Mouse (Mus musculus): Measurements from ENCODE around the gene Fbxo6. TPM values are rescaled to one million over a fixed set of nuclear protein-coding genes. Genes with fewer than 3 reads are reported as not detected.

Gene Fbxo6
- polyA plus RNA-seq, 1 experiment from 2014 or later, result 17.1 TPM

- Histone ChIP-seq H3K4me3 (peak overlapping the region; percentile 18), H3K9me3 (no peaks in the 10 kb centered on the region), H3K9ac (replicated peaks) (no peak overlapping the region; the same call in 1 of the 2 replicates), H3K27me3 (peaks cover 89% of the 10 kb centered on the region), H3K4me1 (peaks cover 18% of the 10 kb centered on the region), H3K27ac (replicated peaks) (peak overlapping the region; percentile 79), H3K36me3 (no peaks in the 10 kb centered on the region), H3K4me2 (replicated peaks) (peak overlapping the region; percentile 46)
- under 1% methylated on average over 30 of the region's 30 CpGs for WGBS
- peak; percentile 66 for ATAC-seq (ENCODE audit: low FRiP score, low read depth)
These were observed 22.0 kb upstream of the Fbxo6 start for GRCm38 (mm10) chr4:148173811-148174494.

DNA sequence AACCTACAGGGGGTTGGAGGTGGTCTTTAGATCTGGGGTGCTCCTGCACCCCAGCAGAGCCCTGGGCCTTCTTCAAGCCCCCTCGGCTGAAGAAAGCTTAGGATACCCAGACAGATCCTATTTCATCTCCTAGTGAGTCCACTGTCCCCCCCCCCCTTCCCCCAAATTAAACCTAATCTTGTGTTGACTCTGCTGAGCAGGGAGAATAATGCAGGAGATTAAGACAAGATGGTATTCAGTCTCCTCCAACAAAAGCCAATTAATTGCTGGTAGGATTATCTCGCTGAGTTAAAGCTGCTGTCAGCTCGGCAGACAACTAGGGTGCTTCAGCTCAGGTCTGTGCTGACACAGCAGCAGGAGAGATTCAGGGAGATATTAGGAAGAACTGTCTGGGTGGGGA is 19.3 kb upstream of the Fbxo6 start:
- 4% methylated on average over 3 of the region's 3 CpGs for WGBS
- Histone ChIP-seq H3K4me1 (peaks cover 26% of the 10 kb centered on the region), H3K27ac (replicated peaks) (no peak overlapping the region; the same call in 1 of the 2 replicates), H3K9me3 (no peaks in the 10 kb centered on the region), H3K27me3 (peaks cover 86% of the 10 kb centered on the region), H3K36me3 (no peaks in the 10 kb centered on the region), H3K9ac (replicated peaks) (no peak overlapping the region), H3K4me2 (replicated peaks) (no peak overlapping the region), H3K4me3 (no peak overlapping the region)
- no peak for ATAC-seq (ENCODE audit: low FRiP score, low read depth)

GRCm38 (mm10) chr4:148170842-148171241 is 18.9 kb upstream of the Fbxo6 start:
- 0% methylated on average over 2 of the region's 2 CpGs for WGBS
- no peaks in the 10 kb centered on the region for H3K36me3 ChIP-seq
- H3K4me1 ChIP-seq, result peaks cover 30% of the 10 kb centered on the region
- peaks cover 86% of the 10 kb centered on the region for H3K27me3 ChIP-seq
- no peaks in the 10 kb centered on the region for H3K9me3 ChIP-seq
- ATAC-seq (ENCODE audit: low FRiP score, low read depth), result no peak
- H3K9ac ChIP-seq (replicated peaks), result no peak overlapping the region
- no peak overlapping the region for H3K4me2 ChIP-seq (replicated peaks)
- H3K27ac ChIP-seq (replicated peaks), result no peak overlapping the region; the same call in 1 of the 2 replicates
- no peak overlapping the region for H3K4me3 ChIP-seq

- Histone ChIP-seq H3K36me3 (no peaks in the 10 kb centered on the region), H3K9ac (replicated peaks) (no peak overlapping the region), H3K4me1 (peaks cover 31% of the 10 kb centered on the region), H3K4me3 (no peak overlapping the region), H3K4me2 (replicated peaks) (no peak overlapping the region), H3K27me3 (peaks cover 86% of the 10 kb centered on the region), H3K27ac (replicated peaks) (no peak overlapping the region), H3K9me3 (no peaks in the 10 kb centered on the region)
- no peak for ATAC-seq (ENCODE audit: low FRiP score, low read depth)
- WGBS, result 15% methylated on average over 15 of the region's 15 CpGs
These were observed 17.6 kb upstream of the Fbxo6 start for GRCm38 (mm10) chr4:148169586-148169985.

GRCm38 (mm10) chr4:148168287-148168686 is 16.3 kb upstream of the Fbxo6 start:
- no peak for ATAC-seq (ENCODE audit: low FRiP score, low read depth)
- H3K4me1 ChIP-seq, result peaks cover 31% of the 10 kb centered on the region
- no peaks in the 10 kb centered on the region for H3K36me3 ChIP-seq
- WGBS, result 27% methylated on average over 7 of the region's 7 CpGs
- no peaks in the 10 kb centered on the region for H3K9me3 ChIP-seq
- H3K9ac ChIP-seq (replicated peaks), result no peak overlapping the region
- H3K4me3 ChIP-seq, result no peak overlapping the region
- H3K27me3 ChIP-seq, result peaks cover 89% of the 10 kb centered on the region
- no peak overlapping the region for H3K4me2 ChIP-seq (replicated peaks)
- H3K27ac ChIP-seq (replicated peaks), result no peak overlapping the region

DNA sequence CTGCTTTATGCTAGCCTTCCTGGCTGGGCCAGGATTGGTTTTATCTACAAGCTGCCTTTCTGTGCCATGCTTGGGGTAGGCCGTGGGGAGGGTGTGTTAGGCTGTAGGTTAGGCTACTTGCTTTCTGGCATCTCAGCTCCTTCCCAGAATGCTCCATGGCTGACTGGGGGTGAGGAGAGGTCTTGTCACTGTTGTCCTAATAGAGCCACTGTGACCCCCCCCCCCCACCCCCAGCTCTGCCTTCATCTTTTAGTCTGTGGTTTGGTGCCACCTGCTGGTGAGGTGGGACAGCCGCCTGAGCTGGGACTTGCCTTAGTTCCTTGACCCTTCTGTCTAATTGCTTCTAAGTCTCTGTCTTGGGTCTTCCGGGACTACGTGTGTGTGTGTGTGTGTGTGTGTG is 15.0 kb upstream of the Fbxo6 start:
- Histone ChIP-seq H3K9ac (replicated peaks) (no peak overlapping the region), H3K4me3 (peak overlapping the region; percentile 11; the same call in 1 of the 2 replicates), H3K9me3 (no peaks in the 10 kb centered on the region), H3K36me3 (no peaks in the 10 kb centered on the region), H3K4me2 (replicated peaks) (peak overlapping the region; percentile 32), H3K27ac (replicated peaks) (no peak overlapping the region), H3K4me1 (peaks cover 31% of the 10 kb centered on the region), H3K27me3 (peaks cover 89% of the 10 kb centered on the region)
- 0 out of 2 replicates have a peak, but pooled peaks have one; percentile 11 for ATAC-seq (ENCODE audit: low FRiP score, low read depth)
- 34% methylated on average over 4 of the region's 4 CpGs for WGBS

DNA sequence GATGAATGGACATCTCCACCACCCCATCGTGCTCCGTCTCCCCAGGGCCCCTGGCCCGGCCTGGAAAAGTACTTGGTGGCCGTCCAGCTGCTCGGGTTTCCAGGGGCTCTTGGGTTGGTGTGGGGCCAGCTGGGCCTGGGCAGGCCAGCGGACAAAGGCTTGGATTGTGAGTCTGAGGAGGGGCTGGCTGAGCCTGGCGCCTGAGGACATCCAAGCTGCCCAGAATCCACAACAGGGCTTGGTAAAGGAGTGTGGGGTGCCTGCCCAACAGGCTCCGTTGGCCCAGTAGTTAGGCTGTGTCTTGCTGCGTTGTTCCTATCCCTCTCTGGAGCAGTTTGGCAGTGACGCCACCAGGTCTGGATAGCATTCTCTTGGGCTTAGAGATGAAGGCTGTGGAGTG is 14.5 kb upstream of the Fbxo6 start:
- ATAC-seq (ENCODE audit: low FRiP score, low read depth), result peak; percentile 5; the same call in 1 of the 2 replicates
- Histone ChIP-seq H3K4me1 (peaks cover 31% of the 10 kb centered on the region), H3K9ac (replicated peaks) (no peak overlapping the region; the same call in 1 of the 2 replicates), H3K4me2 (replicated peaks) (peak overlapping the region; percentile 32), H3K27ac (replicated peaks) (no peak overlapping the region), H3K36me3 (no peaks in the 10 kb centered on the region), H3K27me3 (peaks cover 89% of the 10 kb centered on the region), H3K4me3 (peak overlapping the region; percentile 11; the same call in 1 of the 2 replicates), H3K9me3 (no peaks in the 10 kb centered on the region)
- 5% methylated on average over 10 of the region's 10 CpGs for WGBS

DNA sequence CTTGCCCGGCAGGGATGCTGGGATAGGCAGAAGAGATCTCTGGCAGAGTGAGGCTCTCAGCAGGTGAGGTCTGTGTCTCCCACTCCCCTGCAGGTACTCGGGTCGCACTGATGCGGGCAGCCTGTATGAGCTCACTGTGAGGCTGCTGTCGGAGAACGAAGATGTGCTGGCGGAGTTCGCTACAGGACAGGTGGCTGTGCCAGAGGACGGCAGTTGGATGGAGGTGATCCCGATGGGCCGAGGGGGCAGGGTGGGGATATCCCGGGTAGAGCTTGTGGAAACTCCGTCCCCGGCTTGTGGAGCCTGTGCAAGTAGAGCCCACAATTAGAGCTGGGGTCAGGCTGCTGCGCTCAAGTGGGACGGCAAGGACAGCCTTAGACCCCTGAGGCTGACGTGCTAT is 13.6 kb upstream of the Fbxo6 start:
- WGBS, result 5% methylated on average over 17 of the region's 17 CpGs
- H3K9me3 ChIP-seq, result no peaks in the 10 kb centered on the region
- H3K9ac ChIP-seq (replicated peaks), result no peak overlapping the region
- no peaks in the 10 kb centered on the region for H3K36me3 ChIP-seq
- ATAC-seq (ENCODE audit: low FRiP score, low read depth), result no peak
- no peak overlapping the region for H3K4me3 ChIP-seq
- H3K4me1 ChIP-seq, result peaks cover 37% of the 10 kb centered on the region
- H3K27me3 ChIP-seq, result peaks cover 92% of the 10 kb centered on the region
- H3K27ac ChIP-seq (replicated peaks), result no peak overlapping the region
- H3K4me2 ChIP-seq (replicated peaks), result no peak overlapping the region

DNA sequence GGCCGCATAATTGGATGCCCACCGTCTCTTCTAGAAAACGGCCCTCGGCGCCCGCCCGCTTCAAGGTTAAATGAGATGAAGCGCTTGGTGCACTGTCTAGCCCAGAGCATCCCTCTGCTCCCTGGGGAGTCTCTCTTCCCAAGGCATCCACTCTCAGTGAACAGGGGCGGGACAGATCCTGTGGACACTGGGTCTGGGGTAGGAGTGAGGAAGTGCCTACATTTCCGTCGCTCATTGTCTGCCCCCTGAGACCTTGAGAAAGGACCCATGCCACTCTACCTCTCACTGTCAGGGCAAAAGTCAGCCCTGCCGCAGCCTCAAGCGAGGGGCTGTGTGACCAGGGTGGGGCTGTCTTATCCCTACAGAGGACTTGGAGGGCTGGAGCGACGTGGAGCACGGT is 12.5 kb upstream of the Fbxo6 start:
- Histone ChIP-seq H3K4me3 (peak overlapping the region; percentile 30), H3K9me3 (no peaks in the 10 kb centered on the region), H3K4me2 (replicated peaks) (peak overlapping the region; percentile 57), H3K4me1 (peaks cover 39% of the 10 kb centered on the region), H3K36me3 (no peaks in the 10 kb centered on the region), H3K9ac (replicated peaks) (0 out of 2 replicates have a peak overlapping the region, but pooled peaks have one; percentile 41), H3K27ac (replicated peaks) (no peak overlapping the region), H3K27me3 (peaks cover 85% of the 10 kb centered on the region)
- no peak for ATAC-seq (ENCODE audit: low FRiP score, low read depth)
- WGBS, result 0% methylated on average over 16 of the region's 16 CpGs

GRCm38 (mm10) chr4:148164002-148164439 is 12.1 kb upstream of the Fbxo6 start:
- H3K4me1 ChIP-seq, result peaks cover 37% of the 10 kb centered on the region
- 0 out of 2 replicates have a peak, but pooled peaks have one; percentile 5 for ATAC-seq (ENCODE audit: low FRiP score, low read depth)
- H3K27me3 ChIP-seq, result peaks cover 82% of the 10 kb centered on the region
- H3K27ac ChIP-seq (replicated peaks), result no peak overlapping the region
- no peaks in the 10 kb centered on the region for H3K36me3 ChIP-seq
- WGBS, result under 1% methylated on average over 29 of the region's 29 CpGs
- no peaks in the 10 kb centered on the region for H3K9me3 ChIP-seq
- peak overlapping the region; percentile 41; the same call in 1 of the 2 replicates for H3K9ac ChIP-seq (replicated peaks)
- peak overlapping the region; percentile 57 for H3K4me2 ChIP-seq (replicated peaks)
- peak overlapping the region; percentile 30 for H3K4me3 ChIP-seq

DNA sequence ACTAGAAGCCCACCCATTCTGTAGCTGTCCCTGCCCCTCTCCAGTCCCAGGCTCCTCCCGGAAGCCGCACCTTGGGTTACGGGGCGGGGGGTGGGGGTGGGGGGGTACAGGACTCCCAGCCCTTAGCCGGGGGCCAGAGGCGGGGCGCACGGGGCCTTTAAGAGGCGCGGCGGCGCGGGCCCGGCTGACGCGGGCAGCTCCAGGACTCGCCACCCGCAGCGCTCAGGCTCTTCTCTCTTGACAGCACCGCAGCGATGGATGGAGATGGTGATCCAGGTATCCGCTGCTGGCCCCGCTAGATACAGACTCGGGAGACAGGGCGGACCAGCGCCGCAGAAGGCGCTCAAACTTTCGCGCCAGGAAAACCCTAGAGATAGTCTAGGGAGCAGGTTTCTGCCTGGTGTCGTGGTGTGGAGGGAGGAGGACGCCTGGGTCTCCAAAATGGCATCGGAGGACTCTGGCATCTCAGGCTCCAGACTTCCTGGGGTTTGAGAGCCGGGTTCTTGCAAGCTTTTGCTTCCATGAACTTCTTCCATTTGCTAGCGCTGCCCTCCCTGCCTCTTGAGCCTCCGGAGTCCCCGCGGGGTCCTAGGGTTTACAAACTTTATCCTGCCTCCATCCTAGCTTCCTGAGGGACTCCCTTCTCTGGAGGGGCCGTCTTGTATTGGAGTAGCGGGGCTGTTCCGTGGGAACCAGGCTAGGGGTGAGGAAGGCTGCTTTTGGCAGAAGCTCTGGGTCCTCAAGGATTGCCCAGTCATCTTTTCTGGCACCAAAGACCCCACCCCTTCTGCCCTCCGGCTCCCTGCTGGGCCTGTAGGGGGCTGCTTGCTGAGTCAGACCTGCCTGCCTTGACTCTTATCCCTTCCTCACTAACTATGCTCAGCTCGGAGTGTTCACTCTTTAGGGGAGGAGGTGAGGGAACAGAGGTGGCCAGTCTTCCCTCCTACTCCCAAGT is 8.8 kb upstream of the Fbxo6 start, which contains the start of the genes Fbxo44 and Fbxo2:
Fbxo44 (minus strand) TSS at position 47 of the 955 bp plus-strand sequence.
Fbxo2 (plus strand) TSS at position 186 of the 955 bp plus-strand sequence.
- peak within 1 kb of the TSS; percentile 92 for H3K27ac ChIP-seq (replicated peaks)
- H3K4me2 ChIP-seq (replicated peaks), result peak within 1 kb of the TSS; percentile 92
- H3K9me3 ChIP-seq, result no peaks in the 10 kb centered on the region
- peak; percentile 16; the same call in 1 of the 2 replicates for ATAC-seq (ENCODE audit: low FRiP score, low read depth)
- H3K4me3 ChIP-seq, result peak within 1 kb of the TSS; percentile 74
- H3K9ac ChIP-seq (replicated peaks), result peak within 1 kb of the TSS; percentile 87
- peaks cover 55% of the 10 kb centered on the region for H3K27me3 ChIP-seq
- H3K4me1 ChIP-seq, result peaks cover 39% of the 10 kb centered on the region
- under 1% methylated on average over 43 of the region's 43 CpGs for WGBS
- H3K36me3 ChIP-seq, result peaks cover 25% of the 10 kb centered on the region
